Mouse (Mus musculus) left cerebral cortex, postnatal 4 days (tissue): Measurements from ENCODE around the gene Gm10837. TPM values are rescaled to one million over a fixed set of nuclear protein-coding genes. Genes with fewer than 3 reads are reported as not detected.
"Not testable (repeated sequence)": the region's sequence is repeated elsewhere in the genome, so short reads cannot be mapped to it uniquely, and the experiment has no call there.

Experiments used
- DNase-seq: peaks from one replicate; pipeline ENCODE4 v3.0.0-alpha.2; 2022
- intact Hi-C: fragments of 180-260 bp; cut with DNase I; formaldehyde crosslinking; loops from one replicate; pipeline ENCODE4 v1.15.1; 2025
- total RNA-seq, 2 experiments: library from RNA; stranded (reverse); gene quantifications; 2 replicates each; pipeline ENCODE4 v1.2.3; 2021

Gene Gm10837
- total RNA-seq = under 1 TPM in 1 of 2 experiments, not detected in 1; 0.40 TPM

GRCm38 (mm10) chr14:122490441-122491328 lies at the start of gene Gm10837:
Gm10837 (plus strand) TSS chr14:122490586.
- intact Hi-C loops = no loop called here
- DNase-seq = peak; percentile 71

- intact Hi-C loops = loop anchor here (10.0 kb wide), 1 partner anchor 45 kb away; no protein-coding TSS in a partner anchor
Measured at GRCm38 (mm10) chr14:122449601-122450495, 40.5 kb upstream of the Gm10837 start.

GRCm38 (mm10) chr14:122450496-122451382 lies 39.6 kb upstream of the Gm10837 start, which contains the start of gene Gm5089:
Gm5089 (minus strand) TSS chr14:122451115.
- intact Hi-C loops = loop anchor here (10.0 kb wide), 1 partner anchor 46 kb away; no protein-coding TSS in a partner anchor
- DNase-seq = peak; percentile 92

More at GRCm38 (mm10) chr14:122449601-122450495, 40.5 kb upstream of the Gm10837 start:
- DNase-seq = peak; percentile 75

- peak; percentile 78 for DNase-seq
- intact Hi-C loops = loop anchor here (10.0 kb wide), 1 partner anchor 47 kb away; no protein-coding TSS in a partner anchor
Measured at GRCm38 (mm10) chr14:122451551-122452145, 38.7 kb upstream of the Gm10837 start.

GRCm38 (mm10) chr14:122452701-122453387 lies 37.5 kb upstream of the Gm10837 start:
- intact Hi-C loops = loop anchor here (10.0 kb wide), 1 partner anchor 48 kb away; no protein-coding TSS in a partner anchor
- DNase-seq = peak; percentile 60

GRCm38 (mm10) chr14:122453388-122453995 lies 36.9 kb upstream of the Gm10837 start:
- intact Hi-C loops = loop anchor here (10.0 kb wide), 1 partner anchor 49 kb away; no protein-coding TSS in a partner anchor
- peak; percentile 83 for DNase-seq

- intact Hi-C loops = loop anchor here (10.0 kb wide), 1 partner anchor 49 kb away; no protein-coding TSS in a partner anchor
- DNase-seq = peak; percentile 54
Measured at GRCm38 (mm10) chr14:122453996-122454738, 36.2 kb upstream of the Gm10837 start.

GRCm38 (mm10) chr14:122454901-122455561 lies 35.4 kb upstream of the Gm10837 start:
- intact Hi-C loops = loop anchor here (10.0 kb wide), 1 partner anchor 50 kb away; no protein-coding TSS in a partner anchor
- peak; percentile 68 for DNase-seq

GRCm38 (mm10) chr14:122455562-122455958 lies 34.8 kb upstream of the Gm10837 start:
- DNase-seq = no peak
- intact Hi-C loops = loop anchor here (10.0 kb wide), 1 partner anchor 51 kb away; no protein-coding TSS in a partner anchor

- intact Hi-C loops = loop anchor here (10.0 kb wide), 1 partner anchor 55 kb away; no protein-coding TSS in a partner anchor
- DNase-seq = not testable (repeated sequence)
Measured at GRCm38 (mm10) chr14:122459332-122459731, 31.1 kb upstream of the Gm10837 start.

- no peak for DNase-seq
- intact Hi-C loops = loop anchor here (10.0 kb wide), 1 partner anchor 55 kb away; no protein-coding TSS in a partner anchor
Measured at GRCm38 (mm10) chr14:122459776-122460175, 30.6 kb upstream of the Gm10837 start.

- DNase-seq = no peak
- intact Hi-C loops = no loop called here
Measured at GRCm38 (mm10) chr14:122460226-122460625, 30.2 kb upstream of the Gm10837 start.

- no peak for DNase-seq
- intact Hi-C loops = no loop called here
Measured at GRCm38 (mm10) chr14:122461500-122461899, 28.9 kb upstream of the Gm10837 start.

GRCm38 (mm10) chr14:122461966-122462365 lies 28.4 kb upstream of the Gm10837 start:
- DNase-seq = no peak
- intact Hi-C loops = no loop called here

- DNase-seq = no peak
- intact Hi-C loops = no loop called here
Measured at GRCm38 (mm10) chr14:122462689-122463079, 27.7 kb upstream of the Gm10837 start.

GRCm38 (mm10) chr14:122463080-122463691 lies 27.2 kb upstream of the Gm10837 start:
- DNase-seq = peak; percentile 41
- intact Hi-C loops = no loop called here
